Mouse (Mus musculus): Measurements from ENCODE around the gene Ppard. TPM values are rescaled to one million over a fixed set of nuclear protein-coding genes. Genes with fewer than 3 reads are reported as not detected.

Gene Ppard
- polyA plus RNA-seq, 1 experiment from 2014 or later: 2.7 TPM

DNA sequence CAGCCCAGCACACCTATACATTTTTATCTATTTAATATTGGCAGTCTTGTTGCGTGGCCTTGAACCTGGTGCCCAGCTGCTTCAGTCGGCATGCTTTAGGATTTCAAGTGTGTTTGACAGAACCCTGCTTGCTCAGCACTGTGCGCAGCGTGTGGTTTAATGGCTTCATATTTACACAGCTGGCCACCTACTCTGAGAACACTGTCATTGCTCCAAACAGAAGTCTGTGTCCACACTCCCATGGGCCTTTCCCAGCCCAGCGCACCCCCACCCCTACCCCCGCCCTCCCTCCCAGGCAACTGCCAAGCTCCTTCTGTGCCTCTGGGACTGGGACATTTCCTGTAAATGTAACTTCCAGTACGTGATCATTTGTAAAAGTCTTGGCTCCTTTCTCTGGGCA, 20.7 kb downstream of the Ppard start:
- Histone ChIP-seq H3K4me2 (ENCODE audit: low read depth, severe bottlenecking) (no peak overlapping the region), H3K9me3 (ENCODE audit: control insufficient read depth, low read length) (no peaks in the 10 kb centered on the region), H3K4me1 (ENCODE audit: control insufficient read depth, insufficient read depth, low read length) (peaks cover 33% of the 10 kb centered on the region), H3K36me3 (ENCODE audit: control insufficient read depth, insufficient read depth, low read length) (0 out of 2 replicates have a peak, but pooled peaks cover 2% of the 10 kb centered on the region), H3K27ac (replicated peaks; ENCODE audit: low read depth, low read length) (no peak overlapping the region), H3K9ac (ENCODE audit: low read length) (no peak overlapping the region), H3K27me3 (ENCODE audit: control insufficient read depth, insufficient read depth, low read length) (no peaks in the 10 kb centered on the region), H3K4me3 (ENCODE audit: low read depth, low read length) (no peak overlapping the region)
- ATAC-seq (ENCODE audit: insufficient number of reproducible peaks, low FRiP score, low TSS enrichment, low read depth): no peak
- 81% methylated on average over 7 of the region's 7 CpGs for WGBS
- DNase-seq (ENCODE audit: low spot score): no peak

DNA sequence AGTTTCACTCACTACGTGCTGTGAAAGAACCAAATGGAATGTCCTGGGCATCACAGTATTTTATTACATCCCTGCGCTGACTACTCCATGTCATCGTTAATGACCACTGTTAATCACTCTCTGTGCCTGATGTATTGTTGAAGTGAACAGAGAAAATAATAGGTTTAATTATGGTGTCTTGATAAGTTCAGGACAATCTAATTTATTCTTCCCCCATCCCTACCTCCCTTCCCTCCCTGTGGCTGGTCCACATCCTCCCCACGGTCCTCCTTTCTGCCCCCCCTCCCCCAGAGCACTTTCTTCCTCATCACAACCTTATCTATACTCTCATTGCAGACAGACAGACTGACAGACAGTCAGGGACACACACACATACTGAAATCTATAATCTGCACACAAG, 22.3 kb downstream of the Ppard start:
- WGBS: 65% methylated on average over 4 of the region's 4 CpGs
- peaks cover 33% of the 10 kb centered on the region for H3K4me1 ChIP-seq (ENCODE audit: control insufficient read depth, insufficient read depth, low read length)

DNA sequence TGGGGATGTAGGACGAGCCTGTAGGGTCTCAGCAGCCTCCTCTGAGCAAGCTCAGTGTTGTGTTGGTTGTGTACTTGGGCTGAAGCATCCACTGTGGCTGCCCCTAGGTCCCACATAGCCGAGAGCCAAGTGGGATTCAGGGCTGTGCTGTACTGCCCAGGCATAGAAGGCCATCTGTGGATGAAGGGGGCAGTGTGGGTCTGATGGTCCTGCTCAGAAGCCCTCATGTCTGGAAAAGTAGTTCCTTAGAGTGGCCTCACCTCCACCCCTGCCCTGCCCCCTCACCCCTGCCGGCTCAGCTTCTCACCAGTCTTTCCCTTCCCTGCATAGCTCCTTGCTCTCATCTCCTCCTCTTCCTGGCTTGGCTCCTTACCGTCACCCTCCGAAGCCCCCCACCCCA, 23.2 kb downstream of the Ppard start:
- no peak overlapping the region for H3K9ac ChIP-seq (ENCODE audit: low read length)
- H3K36me3 ChIP-seq (ENCODE audit: control insufficient read depth, insufficient read depth, low read length): peaks cover 2% of the 10 kb centered on the region; the same call in 1 of the 2 replicates
- no peak for DNase-seq (ENCODE audit: low spot score)
- no peaks in the 10 kb centered on the region for H3K27me3 ChIP-seq (ENCODE audit: control insufficient read depth, insufficient read depth, low read length)
- H3K9me3 ChIP-seq (ENCODE audit: control insufficient read depth, low read length): no peaks in the 10 kb centered on the region
- H3K4me1 ChIP-seq (ENCODE audit: control insufficient read depth, insufficient read depth, low read length): peaks cover 33% of the 10 kb centered on the region
- no peak for ATAC-seq (ENCODE audit: insufficient number of reproducible peaks, low FRiP score, low TSS enrichment, low read depth)
- H3K27ac ChIP-seq (replicated peaks; ENCODE audit: low read depth, low read length): no peak overlapping the region; the same call in 1 of the 2 replicates
- WGBS: 24% methylated on average over 5 of the region's 5 CpGs
- no peak overlapping the region for H3K4me2 ChIP-seq (ENCODE audit: low read depth, severe bottlenecking)
- no peak overlapping the region for H3K4me3 ChIP-seq (ENCODE audit: low read depth, low read length)

More for the DNA sequence above, 22.3 kb downstream of the Ppard start:
- no peak overlapping the region for H3K27ac ChIP-seq (replicated peaks; ENCODE audit: low read depth, low read length)
- no peaks in the 10 kb centered on the region for H3K27me3 ChIP-seq (ENCODE audit: control insufficient read depth, insufficient read depth, low read length)
- no peaks in the 10 kb centered on the region for H3K9me3 ChIP-seq (ENCODE audit: control insufficient read depth, low read length)
- H3K4me3 ChIP-seq (ENCODE audit: low read depth, low read length): no peak overlapping the region
- no peak overlapping the region for H3K4me2 ChIP-seq (ENCODE audit: low read depth, severe bottlenecking)
- no peak for DNase-seq (ENCODE audit: low spot score)
- H3K9ac ChIP-seq (ENCODE audit: low read length): no peak overlapping the region
- ATAC-seq (ENCODE audit: insufficient number of reproducible peaks, low FRiP score, low TSS enrichment, low read depth): no peak
- peaks cover 2% of the 10 kb centered on the region; the same call in 1 of the 2 replicates for H3K36me3 ChIP-seq (ENCODE audit: control insufficient read depth, insufficient read depth, low read length)

DNA sequence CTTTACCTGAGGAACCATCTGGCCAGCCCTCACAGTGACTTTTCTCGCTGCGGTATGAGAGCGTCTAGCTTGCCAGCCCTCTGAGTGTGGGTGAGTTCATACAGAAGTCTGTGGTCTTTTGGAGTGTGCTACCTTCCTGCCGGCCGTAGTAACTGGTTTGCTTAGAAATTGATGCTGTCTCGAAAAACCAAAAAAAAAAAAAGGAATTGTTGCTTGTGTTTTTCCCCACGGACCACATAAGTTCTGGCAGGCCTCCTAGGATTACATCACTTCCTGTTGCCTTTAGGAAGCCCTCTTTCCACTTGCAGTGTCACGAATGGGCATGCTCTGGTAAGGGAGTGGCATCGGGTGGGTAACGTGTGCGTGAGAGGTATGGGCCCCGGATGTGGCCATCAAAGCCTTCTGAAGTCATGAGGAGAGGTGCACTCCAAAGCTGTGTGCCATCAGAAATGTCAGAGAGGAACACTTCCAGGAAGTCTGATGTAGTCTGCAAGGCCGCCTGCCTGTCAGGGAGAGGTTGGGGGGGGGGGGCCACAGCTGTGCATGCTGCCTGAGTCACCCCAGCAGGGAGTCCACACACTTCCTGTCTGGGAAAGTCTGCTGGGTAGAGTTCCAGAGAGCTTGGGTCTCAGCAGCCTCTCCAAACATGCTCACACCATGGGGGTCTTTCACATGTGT, 24.3 kb downstream of the Ppard start:
- ATAC-seq (ENCODE audit: insufficient number of reproducible peaks, low FRiP score, low TSS enrichment, low read depth): peak; percentile 48; the same call in 1 of the 2 replicates
- peaks cover 31% of the 10 kb centered on the region for H3K4me1 ChIP-seq (ENCODE audit: control insufficient read depth, insufficient read depth, low read length)
- no peaks in the 10 kb centered on the region for H3K9me3 ChIP-seq (ENCODE audit: control insufficient read depth, low read length)
- H3K27ac ChIP-seq (replicated peaks; ENCODE audit: low read depth, low read length): peak overlapping the region; percentile 80
- H3K4me3 ChIP-seq (ENCODE audit: low read depth, low read length): no peak overlapping the region
- peaks cover 2% of the 10 kb centered on the region; the same call in 1 of the 2 replicates for H3K36me3 ChIP-seq (ENCODE audit: control insufficient read depth, insufficient read depth, low read length)
- 0 out of 2 replicates have a peak overlapping the region, but pooled peaks have one; percentile 2 for H3K4me2 ChIP-seq (ENCODE audit: low read depth, severe bottlenecking)
- peak; percentile 55 for DNase-seq (ENCODE audit: low spot score)
- no peaks in the 10 kb centered on the region for H3K27me3 ChIP-seq (ENCODE audit: control insufficient read depth, insufficient read depth, low read length)
- H3K9ac ChIP-seq (ENCODE audit: low read length): no peak overlapping the region
- WGBS: 63% methylated on average over 13 of the region's 13 CpGs

DNA sequence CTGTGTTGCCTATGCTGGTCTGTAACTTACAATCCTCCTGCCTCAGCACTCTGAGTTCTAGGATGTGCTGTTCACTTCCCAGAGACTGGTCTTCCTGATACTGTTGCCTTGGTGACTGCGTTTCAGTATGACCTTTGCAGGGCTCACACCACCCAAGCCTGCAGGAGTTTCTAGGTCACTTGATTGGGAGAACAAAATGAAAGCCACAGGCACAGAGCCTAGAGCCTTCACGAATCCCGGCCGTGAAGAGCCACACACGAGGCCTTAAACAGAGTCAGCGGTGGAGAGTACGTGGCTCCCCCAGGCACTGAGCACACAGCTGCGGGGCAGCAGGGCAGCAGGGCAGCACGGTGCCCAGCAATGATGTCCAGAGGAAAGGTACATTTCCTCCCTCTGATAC, 25.8 kb downstream of the Ppard start:
- Histone ChIP-seq H3K27me3 (ENCODE audit: control insufficient read depth, insufficient read depth, low read length) (no peaks in the 10 kb centered on the region), H3K4me2 (ENCODE audit: low read depth, severe bottlenecking) (no peak overlapping the region), H3K4me1 (ENCODE audit: control insufficient read depth, insufficient read depth, low read length) (peaks cover 31% of the 10 kb centered on the region), H3K9ac (ENCODE audit: low read length) (no peak overlapping the region), H3K36me3 (ENCODE audit: control insufficient read depth, insufficient read depth, low read length) (no peaks in the 10 kb centered on the region; the same call in 1 of the 2 replicates), H3K9me3 (ENCODE audit: control insufficient read depth, low read length) (no peaks in the 10 kb centered on the region), H3K27ac (replicated peaks; ENCODE audit: low read depth, low read length) (no peak overlapping the region; the same call in 1 of the 2 replicates), H3K4me3 (ENCODE audit: low read depth, low read length) (no peak overlapping the region)
- no peak for ATAC-seq (ENCODE audit: insufficient number of reproducible peaks, low FRiP score, low TSS enrichment, low read depth)
- no peak for DNase-seq (ENCODE audit: low spot score)
- WGBS: 91% methylated on average over 9 of the region's 9 CpGs

DNA sequence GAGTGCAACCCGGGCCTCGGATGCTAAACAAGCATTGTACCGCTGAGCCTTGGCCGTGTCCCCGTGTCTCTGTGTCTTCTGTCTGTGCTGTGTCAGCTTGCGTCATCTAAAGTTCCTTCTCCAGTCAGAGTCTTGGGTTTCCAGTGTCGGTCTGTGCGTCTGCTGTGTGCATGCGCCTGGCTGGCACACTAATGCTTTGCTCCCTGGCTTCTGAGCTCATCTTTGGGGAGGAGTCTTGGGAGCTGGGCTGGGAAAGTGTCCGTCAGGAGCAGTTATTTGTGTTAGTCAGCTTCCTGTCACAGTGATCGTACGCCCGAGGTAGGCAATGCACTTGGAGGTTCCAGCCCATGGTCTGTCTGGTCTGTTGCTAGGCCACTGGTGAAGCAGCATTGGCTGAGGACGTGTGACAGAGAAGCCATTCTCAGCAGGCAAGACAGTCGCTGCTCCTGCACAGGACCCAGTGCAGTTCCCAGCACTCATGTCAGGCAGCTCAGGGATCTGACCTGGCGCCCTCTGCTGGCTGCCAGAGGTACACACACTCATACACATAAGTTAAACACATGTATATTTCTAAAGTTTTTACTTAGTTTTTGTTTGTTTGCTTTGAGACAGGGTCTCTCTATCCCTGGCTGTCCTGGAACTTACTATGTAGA, 27.5 kb downstream of the Ppard start:
- ATAC-seq (ENCODE audit: insufficient number of reproducible peaks, low FRiP score, low TSS enrichment, low read depth): no peak
- H3K4me1 ChIP-seq (ENCODE audit: control insufficient read depth, insufficient read depth, low read length): peaks cover 30% of the 10 kb centered on the region

DNA sequence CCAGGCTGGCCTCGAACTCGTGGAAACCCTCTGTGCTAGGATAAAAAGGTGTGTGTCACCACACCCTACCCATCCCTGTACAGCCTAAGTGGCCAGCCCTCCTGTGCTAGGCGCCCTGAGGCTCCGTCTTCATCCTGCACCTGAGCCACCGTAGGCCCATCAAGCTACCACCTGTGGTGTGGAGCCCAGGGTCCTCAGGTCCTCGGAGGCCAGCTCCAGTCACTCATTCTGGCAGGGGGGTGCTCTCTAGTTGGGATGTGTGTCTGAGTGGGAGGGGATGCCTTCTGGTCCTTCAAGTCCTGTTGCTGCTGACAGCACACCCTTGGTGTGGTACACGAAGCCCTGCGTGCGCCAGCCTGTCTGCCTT, 28.0 kb downstream of the Ppard start:
- DNase-seq (ENCODE audit: low spot score): no peak
- H3K27me3 ChIP-seq (ENCODE audit: control insufficient read depth, insufficient read depth, low read length): no peaks in the 10 kb centered on the region
- WGBS: 84% methylated on average over 9 of the region's 9 CpGs
- H3K9me3 ChIP-seq (ENCODE audit: control insufficient read depth, low read length): no peaks in the 10 kb centered on the region
- H3K4me1 ChIP-seq (ENCODE audit: control insufficient read depth, insufficient read depth, low read length): peaks cover 27% of the 10 kb centered on the region
- no peaks in the 10 kb centered on the region; the same call in 1 of the 2 replicates for H3K36me3 ChIP-seq (ENCODE audit: control insufficient read depth, insufficient read depth, low read length)
- H3K27ac ChIP-seq (replicated peaks; ENCODE audit: low read depth, low read length): no peak overlapping the region
- H3K4me3 ChIP-seq (ENCODE audit: low read depth, low read length): no peak overlapping the region
- ATAC-seq (ENCODE audit: insufficient number of reproducible peaks, low FRiP score, low TSS enrichment, low read depth): no peak
- no peak overlapping the region for H3K4me2 ChIP-seq (ENCODE audit: low read depth, severe bottlenecking)
- no peak overlapping the region for H3K9ac ChIP-seq (ENCODE audit: low read length)

More for the DNA sequence above, 27.5 kb downstream of the Ppard start:
- 82% methylated on average over 16 of the region's 16 CpGs for WGBS
- H3K27ac ChIP-seq (replicated peaks; ENCODE audit: low read depth, low read length): no peak overlapping the region
- no peak overlapping the region for H3K9ac ChIP-seq (ENCODE audit: low read length)
- no peak overlapping the region for H3K4me3 ChIP-seq (ENCODE audit: low read depth, low read length)
- H3K9me3 ChIP-seq (ENCODE audit: control insufficient read depth, low read length): no peaks in the 10 kb centered on the region
- no peak for DNase-seq (ENCODE audit: low spot score)
- no peaks in the 10 kb centered on the region for H3K27me3 ChIP-seq (ENCODE audit: control insufficient read depth, insufficient read depth, low read length)
- H3K36me3 ChIP-seq (ENCODE audit: control insufficient read depth, insufficient read depth, low read length): no peaks in the 10 kb centered on the region; the same call in 1 of the 2 replicates
- H3K4me2 ChIP-seq (ENCODE audit: low read depth, severe bottlenecking): no peak overlapping the region

DNA sequence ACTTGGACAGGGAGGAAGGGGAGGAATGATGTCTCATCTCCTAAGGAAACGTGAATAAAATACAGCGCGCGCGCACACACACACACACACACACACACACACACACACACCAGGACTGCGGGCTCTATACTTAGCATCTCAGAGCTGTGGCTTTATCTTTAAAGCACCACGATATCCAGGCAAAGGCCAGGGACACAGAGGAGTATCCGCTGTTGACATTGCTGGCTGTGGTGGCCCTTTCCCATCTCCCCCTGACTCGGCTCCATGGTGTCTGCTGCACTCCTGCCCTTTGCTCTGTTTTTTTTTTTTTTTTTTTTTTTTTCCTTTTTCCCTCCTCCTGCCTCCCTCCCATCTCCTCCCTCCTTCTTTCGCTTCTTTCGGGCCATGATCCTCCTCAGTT, 29.3 kb downstream of the Ppard start:
- no peak overlapping the region for H3K4me2 ChIP-seq (ENCODE audit: low read depth, severe bottlenecking)
- 80% methylated on average over 11 of the region's 11 CpGs for WGBS
- no peaks in the 10 kb centered on the region for H3K9me3 ChIP-seq (ENCODE audit: control insufficient read depth, low read length)
- no peaks in the 10 kb centered on the region; the same call in 1 of the 2 replicates for H3K36me3 ChIP-seq (ENCODE audit: control insufficient read depth, insufficient read depth, low read length)
- H3K4me3 ChIP-seq (ENCODE audit: low read depth, low read length): no peak overlapping the region
- H3K27ac ChIP-seq (replicated peaks; ENCODE audit: low read depth, low read length): no peak overlapping the region
- peaks cover 14% of the 10 kb centered on the region for H3K4me1 ChIP-seq (ENCODE audit: control insufficient read depth, insufficient read depth, low read length)
- no peaks in the 10 kb centered on the region for H3K27me3 ChIP-seq (ENCODE audit: control insufficient read depth, insufficient read depth, low read length)
- H3K9ac ChIP-seq (ENCODE audit: low read length): no peak overlapping the region
- DNase-seq (ENCODE audit: low spot score) (no peak), ATAC-seq (ENCODE audit: insufficient number of reproducible peaks, low FRiP score, low TSS enrichment, low read depth) (no peak)

All from limb, embryonic 11.5 days (tissue).